Mouse (Mus musculus) colon, adult 2 months (tissue): Measurements from ENCODE around the gene Cadps. TPM values are rescaled to one million over a fixed set of nuclear protein-coding genes. Genes with fewer than 3 reads are reported as not detected.

Experiments used
- polyA plus RNA-seq: library from polyadenylated mRNA; depleted of rRNA; stranded (reverse); fragments of >200 nt; gene quantifications from 2 replicates; pipeline ENCODE4 v1.2.3, GENCODE M21; 2012; rRNA removed

Cadps gene
- polyA plus RNA-seq, result 1.1 and 1.3 TPM in 2 replicates

GRCm38 (mm10) chr14:12822491-12823219 lies at the start of gene Cadps:
Cadps (minus strand) TSS chr14:12823079.

GRCm38 (mm10) chr14:12348089-12348488 lies 474.8 kb downstream of the Cadps start, which contains the start of gene Fezf2:
Fezf2 (minus strand) TSS chr14:12348189.

